Mouse (Mus musculus): ENCODE data around the gene Slc39a7. TPM values are rescaled to one million over a fixed set of nuclear protein-coding genes. Genes with fewer than 3 reads are reported as not detected.
A peak's percentile ranks its signal among the peaks of the same experiment; 100 is the strongest.

The Slc39a7 gene
- total and polyA plus RNA-seq, 3 experiments = 64.0 to 79.8 (median 76.0) TPM

GRCm38 (mm10) chr17:34035517-34035916, 4.0 kb upstream of the Slc39a7 start:
- WGBS = 93% methylated on average over 9 of the region's 9 CpGs
- peaks cover 10% of the 10 kb centered on the region for H3K4me1 ChIP-seq (ENCODE audit: control insufficient read depth, insufficient read depth, low read length)
- H3K36me3 ChIP-seq (ENCODE audit: control insufficient read depth, insufficient read depth, low read length) = no peaks in the 10 kb centered on the region; the same call in 1 of the 2 replicates
- no peak for DNase-seq
- TF ChIP-seq EP300 (IDR thresholded peaks at IDR 0.05; ENCODE audit: insufficient read depth, low read depth, low read length) = no peak
- no peak for TF ChIP-seq CTCF (IDR thresholded peaks at IDR 0.05)
- TF ChIP-seq POLR2A (IDR thresholded peaks at IDR 0.05; ENCODE audit: insufficient read depth, low read depth, low read length) = no peak
- no peak overlapping the region for H3K9ac ChIP-seq (ENCODE audit: low read depth, low read length)
- 0 out of 2 replicates have a peak, but pooled peaks cover 2% of the 10 kb centered on the region for H3K79me2 ChIP-seq (replicated peaks; ENCODE audit: control insufficient read depth, insufficient read depth, low read length)
- intact Hi-C loops (cut with DNase I) = no loop called here
- H3K4me3 ChIP-seq = no peak overlapping the region
- no peaks in the 10 kb centered on the region for H3K27me3 ChIP-seq (ENCODE audit: control insufficient read depth, insufficient read depth, low read length)
- H3K27ac ChIP-seq = no peak overlapping the region

DNA sequence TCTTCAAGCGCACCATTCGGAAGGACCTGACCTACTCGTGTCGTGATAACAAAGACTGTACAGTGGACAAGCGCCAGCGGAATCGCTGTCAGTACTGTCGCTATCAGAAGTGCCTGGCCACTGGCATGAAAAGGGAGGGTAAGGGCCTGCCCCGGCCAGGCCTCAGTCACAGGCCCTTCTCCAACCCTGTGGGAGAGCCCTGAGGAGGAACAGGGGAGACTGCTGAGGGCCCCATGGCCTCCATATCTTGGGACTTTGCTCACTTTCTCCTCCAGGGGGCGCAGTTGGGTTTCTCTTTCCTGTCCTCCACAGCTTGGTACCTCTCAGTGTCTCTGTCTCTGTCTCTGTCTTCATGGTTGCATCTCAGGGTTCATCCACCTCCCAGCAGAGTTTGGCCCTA, 2.6 kb upstream of the Slc39a7 start:
- H3K4me3 ChIP-seq = no peak overlapping the region
- H3K27me3 ChIP-seq (ENCODE audit: control insufficient read depth, insufficient read depth, low read length) = no peaks in the 10 kb centered on the region
- H3K79me2 ChIP-seq (replicated peaks; ENCODE audit: control insufficient read depth, insufficient read depth, low read length) = 0 out of 2 replicates have a peak, but pooled peaks cover 2% of the 10 kb centered on the region
- no peak overlapping the region for H3K27ac ChIP-seq
- intact Hi-C loops (cut with DNase I) = loop anchor here (5.0 kb wide), 2 partner anchors 83 to 183 kb away; partner anchors contain the start of gene H2-DMa
- no peak overlapping the region for H3K9ac ChIP-seq (ENCODE audit: low read depth, low read length)
- peaks cover 2% of the 10 kb centered on the region; the same call in 1 of the 2 replicates for H3K36me3 ChIP-seq (ENCODE audit: control insufficient read depth, insufficient read depth, low read length)
- peaks cover 13% of the 10 kb centered on the region for H3K4me1 ChIP-seq (ENCODE audit: control insufficient read depth, insufficient read depth, low read length)
- TF ChIP-seq CTCF (IDR thresholded peaks at IDR 0.05) (peak; percentile 82), EP300 (IDR thresholded peaks at IDR 0.05; ENCODE audit: insufficient read depth, low read depth, low read length) (peak; percentile 55; the same call in 1 of the 2 replicates), POLR2A (IDR thresholded peaks at IDR 0.05; ENCODE audit: insufficient read depth, low read depth, low read length) (no peak)
- peak; percentile 68 to 81 for DNase-seq
- 58% methylated on average over 10 of the region's 10 CpGs for WGBS

DNA sequence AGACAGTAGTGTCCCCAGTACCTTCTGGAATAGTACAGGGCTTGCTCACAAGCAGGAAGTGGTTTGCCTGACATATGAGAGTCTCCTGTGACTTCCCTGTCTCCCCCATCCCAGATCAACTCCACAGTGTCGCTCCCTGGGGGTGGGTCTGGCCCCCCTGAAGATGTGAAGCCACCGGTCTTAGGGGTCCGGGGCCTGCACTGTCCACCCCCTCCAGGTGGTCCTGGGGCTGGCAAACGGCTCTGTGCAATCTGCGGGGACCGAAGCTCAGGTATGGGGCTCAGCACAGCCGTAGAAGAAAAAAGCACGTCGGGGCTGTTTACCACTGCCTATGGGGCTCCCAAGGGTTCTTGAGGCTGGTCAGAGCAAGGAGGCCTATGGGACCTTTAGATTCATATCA, 2.0 kb upstream of the Slc39a7 start:
- Histone ChIP-seq H3K79me2 (replicated peaks; ENCODE audit: control insufficient read depth, insufficient read depth, low read length) (0 out of 2 replicates have a peak, but pooled peaks cover 2% of the 10 kb centered on the region), H3K9ac (ENCODE audit: low read depth, low read length) (no peak overlapping the region), H3K36me3 (ENCODE audit: control insufficient read depth, insufficient read depth, low read length) (peaks cover 2% of the 10 kb centered on the region; the same call in 1 of the 2 replicates), H3K27me3 (ENCODE audit: control insufficient read depth, insufficient read depth, low read length) (no peaks in the 10 kb centered on the region), H3K27ac (no peak overlapping the region), H3K4me1 (ENCODE audit: control insufficient read depth, insufficient read depth, low read length) (peaks cover 15% of the 10 kb centered on the region), H3K4me3 (no peak overlapping the region)
- intact Hi-C loops (cut with DNase I) = loop anchor here (5.0 kb wide), 2 partner anchors 84 to 184 kb away; partner anchors contain the start of gene H2-DMa
- peak in 1 of 2 experiments; percentile 30 for DNase-seq
- no peak for TF ChIP-seq CTCF (IDR thresholded peaks at IDR 0.05)
- TF ChIP-seq EP300 (IDR thresholded peaks at IDR 0.05; ENCODE audit: insufficient read depth, low read depth, low read length) = no peak
- no peak for TF ChIP-seq POLR2A (IDR thresholded peaks at IDR 0.05; ENCODE audit: insufficient read depth, low read depth, low read length)
- 93% methylated on average over 9 of the region's 9 CpGs for WGBS

- peak in 1 of 2 experiments; percentile 44 for DNase-seq
- no peaks in the 10 kb centered on the region for H3K27me3 ChIP-seq (ENCODE audit: control insufficient read depth, insufficient read depth, low read length)
- TF ChIP-seq POLR2A (IDR thresholded peaks at IDR 0.05; ENCODE audit: insufficient read depth, low read depth, low read length) = no peak
- no peak for TF ChIP-seq CTCF (IDR thresholded peaks at IDR 0.05)
- TF ChIP-seq EP300 (IDR thresholded peaks at IDR 0.05; ENCODE audit: insufficient read depth, low read depth, low read length) = no peak
- 0 out of 2 replicates have a peak, but pooled peaks cover 2% of the 10 kb centered on the region for H3K79me2 ChIP-seq (replicated peaks; ENCODE audit: control insufficient read depth, insufficient read depth, low read length)
- H3K36me3 ChIP-seq (ENCODE audit: control insufficient read depth, insufficient read depth, low read length) = peaks cover 2% of the 10 kb centered on the region; the same call in 1 of the 2 replicates
- peak overlapping the region; percentile 95 for H3K9ac ChIP-seq (ENCODE audit: low read depth, low read length)
- intact Hi-C loops (cut with DNase I) = loop anchor here (5.0 kb wide), 2 partner anchors 84 to 184 kb away; partner anchors contain the start of gene H2-DMa
- H3K4me1 ChIP-seq (ENCODE audit: control insufficient read depth, insufficient read depth, low read length) = peaks cover 15% of the 10 kb centered on the region
- peak overlapping the region; percentile 99 for H3K27ac ChIP-seq
- peak overlapping the region; percentile 92 for H3K4me3 ChIP-seq
- 57% methylated on average over 9 of the region's 9 CpGs for WGBS
These were observed 1.3 kb upstream of the Slc39a7 start for GRCm38 (mm10) chr17:34032806-34033205.

DNA sequence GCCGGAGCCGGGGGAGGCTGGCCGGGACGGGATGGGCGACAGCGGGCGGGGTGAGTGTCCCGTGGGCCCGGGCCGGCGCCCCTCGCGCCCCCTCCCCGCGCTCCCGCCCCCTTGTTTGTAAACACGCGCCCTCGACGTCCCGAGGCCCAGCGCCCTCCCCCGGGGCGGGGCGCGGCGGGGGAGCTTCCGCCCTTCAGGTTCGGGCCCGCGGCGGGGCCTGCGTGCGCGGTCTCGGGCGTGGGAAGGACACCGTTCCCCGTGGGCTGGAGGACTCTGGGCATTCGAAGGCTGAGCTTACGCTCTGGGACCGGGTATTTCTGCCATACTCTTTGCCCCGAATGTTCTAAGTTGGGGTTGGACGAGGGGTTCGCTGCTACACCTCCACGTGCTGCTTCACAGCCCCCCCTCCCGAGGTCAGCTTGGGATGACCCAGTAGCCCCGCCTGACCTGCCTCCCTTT, 721 bp upstream of the Slc39a7 start:
- TF ChIP-seq POLR2A (IDR thresholded peaks at IDR 0.05; ENCODE audit: insufficient read depth, low read depth, low read length) (no peak), EP300 (IDR thresholded peaks at IDR 0.05; ENCODE audit: insufficient read depth, low read depth, low read length) (no peak), CTCF (IDR thresholded peaks at IDR 0.05) (no peak)
- peak overlapping the region; percentile 95 for H3K9ac ChIP-seq (ENCODE audit: low read depth, low read length)
- peak overlapping the region; percentile 99 for H3K27ac ChIP-seq
- H3K4me3 ChIP-seq = peak overlapping the region; percentile 92
- H3K27me3 ChIP-seq (ENCODE audit: control insufficient read depth, insufficient read depth, low read length) = no peaks in the 10 kb centered on the region
- 0 out of 2 replicates have a peak, but pooled peaks cover 2% of the 10 kb centered on the region for H3K79me2 ChIP-seq (replicated peaks; ENCODE audit: control insufficient read depth, insufficient read depth, low read length)
- H3K36me3 ChIP-seq (ENCODE audit: control insufficient read depth, insufficient read depth, low read length) = peaks cover 2% of the 10 kb centered on the region; the same call in 1 of the 2 replicates
- intact Hi-C loops (cut with DNase I) = loop anchor here (5.0 kb wide), 2 partner anchors 85 to 185 kb away; partner anchors contain the start of gene H2-DMa
- peaks cover 17% of the 10 kb centered on the region for H3K4me1 ChIP-seq (ENCODE audit: control insufficient read depth, insufficient read depth, low read length)
- WGBS = under 1% methylated on average over 40 of the region's 48 CpGs
- peak in 1 of 2 experiments; percentile 85 for DNase-seq

GRCm38 (mm10) chr17:34030861-34031326, 588 bp downstream of the Slc39a7 start:
- Histone ChIP-seq H3K4me3 (peak overlapping the region; percentile 92), H3K9ac (ENCODE audit: low read depth, low read length) (peak overlapping the region; percentile 74), H3K27me3 (ENCODE audit: control insufficient read depth, insufficient read depth, low read length) (no peaks in the 10 kb centered on the region), H3K4me1 (ENCODE audit: control insufficient read depth, insufficient read depth, low read length) (peaks cover 19% of the 10 kb centered on the region), H3K36me3 (ENCODE audit: control insufficient read depth, insufficient read depth, low read length) (peaks cover 2% of the 10 kb centered on the region; the same call in 1 of the 2 replicates), H3K79me2 (replicated peaks; ENCODE audit: control insufficient read depth, insufficient read depth, low read length) (0 out of 2 replicates have a peak, but pooled peaks cover 2% of the 10 kb centered on the region), H3K27ac (peak overlapping the region; percentile 99)
- no peak for TF ChIP-seq EP300 (IDR thresholded peaks at IDR 0.05; ENCODE audit: insufficient read depth, low read depth, low read length)
- peak; percentile 38 for TF ChIP-seq CTCF (IDR thresholded peaks at IDR 0.05)
- 3% methylated on average over 20 of the region's 20 CpGs for WGBS
- no peak for DNase-seq
- intact Hi-C loops (cut with DNase I) = loop anchor here (5.0 kb wide), 2 partner anchors 86 to 186 kb away; partner anchors contain the start of gene H2-DMa

Measured in heart, adult 2 months (tissue).